Mouse (Mus musculus) layer of hippocampus, adult 2 months (tissue): Measurements from ENCODE around the gene Arl2bp. TPM values are rescaled to one million over a fixed set of nuclear protein-coding genes. Genes with fewer than 3 reads are reported as not detected.

Experiments
- DNase-seq, 2 experiments: peaks; one replicate each; pipeline ENCODE4 v3.0.0; 2022; ENCODE audit warnings: low spot score in 2 of 2
- H3K27ac ChIP-seq: fragments of 200-600 bp; 2 replicates; pipeline ENCODE4 v1.8.1; 2022
- H3K4me3 ChIP-seq: fragments of 200-600 bp; 2 replicates; pipeline ENCODE4 v1.8.1; 2022; ENCODE audit warnings: mild to moderate bottlenecking
- CTCF ChIP-seq: fragments of 200-600 bp; conservative IDR thresholded peaks from 2 replicates; pipeline ENCODE4 v1.8.1; 2022; ENCODE audit warnings: antibody characterized with exemption, mild to moderate bottlenecking, moderate library complexity
- total RNA-seq, 2 experiments: library from RNA; stranded (reverse); gene quantifications; 2 replicates each; pipeline ENCODE4 v1.2.3; 2021

Arl2bp gene
- total RNA-seq, 2 experiments from 2014 or later: 145 to 147 TPM

GRCm38 (mm10) chr8:94674384-94674783 lies 8.0 kb downstream of the Arl2bp start:
- TF ChIP-seq CTCF: no peak
- no peak overlapping the region for H3K4me3 ChIP-seq

GRCm38 (mm10) chr8:94675923-94676322 lies 9.5 kb downstream of the Arl2bp start:
- Histone ChIP-seq H3K27ac (peak overlapping the region; percentile 92; the same call in 1 of the 2 replicates), H3K4me3 (no peak overlapping the region)
- no peak for TF ChIP-seq CTCF
- no peak for DNase-seq

More at GRCm38 (mm10) chr8:94674384-94674783, 8.0 kb downstream of the Arl2bp start:
- DNase-seq: no peak
- peak overlapping the region; percentile 77 for H3K27ac ChIP-seq

GRCm38 (mm10) chr8:94678582-94678981 lies 12.2 kb downstream of the Arl2bp start:
- no peak overlapping the region; the same call in 1 of the 2 replicates for H3K4me3 ChIP-seq
- no peak for TF ChIP-seq CTCF
- peak; percentile 41 to 67 for DNase-seq
- peak overlapping the region; percentile 92 for H3K27ac ChIP-seq

- Histone ChIP-seq H3K27ac (peak overlapping the region; percentile 92; the same call in 1 of the 2 replicates), H3K4me3 (no peak overlapping the region)
- peak; percentile 55 for TF ChIP-seq CTCF
- DNase-seq: no peak
Observed at GRCm38 (mm10) chr8:94680414-94680813, 14.0 kb downstream of the Arl2bp start.

- Histone ChIP-seq H3K27ac (peak overlapping the region; percentile 83), H3K4me3 (no peak overlapping the region)
- no peak for DNase-seq
- TF ChIP-seq CTCF: no peak
Observed at GRCm38 (mm10) chr8:94682732-94683524, 16.5 kb downstream of the Arl2bp start.

GRCm38 (mm10) chr8:94684287-94684686 lies 17.9 kb downstream of the Arl2bp start:
- Histone ChIP-seq H3K27ac (peak overlapping the region; percentile 83), H3K4me3 (no peak overlapping the region)
- DNase-seq: no peak
- TF ChIP-seq CTCF: no peak

- TF ChIP-seq CTCF: no peak
- peak overlapping the region; percentile 57 for H3K27ac ChIP-seq
- H3K4me3 ChIP-seq: no peak overlapping the region
- DNase-seq: no peak
Observed at GRCm38 (mm10) chr8:94685953-94686352, 19.6 kb downstream of the Arl2bp start.

- no peak for TF ChIP-seq CTCF
- peak overlapping the region; percentile 67 for H3K27ac ChIP-seq
- no peak for DNase-seq
- peak overlapping the region; percentile 34 for H3K4me3 ChIP-seq
Observed at GRCm38 (mm10) chr8:94694701-94695100, 28.3 kb downstream of the Arl2bp start.

- Histone ChIP-seq H3K27ac (peak overlapping the region; percentile 89), H3K4me3 (peak overlapping the region; percentile 62)
- TF ChIP-seq CTCF: no peak
- no peak for DNase-seq
Observed at GRCm38 (mm10) chr8:94695341-94695993, 29.1 kb downstream of the Arl2bp start.

- no peak for TF ChIP-seq CTCF
- H3K4me3 ChIP-seq: peak within 1 kb of the TSS; percentile 62
- DNase-seq: peak in 1 of 2 experiments; percentile 51
- H3K27ac ChIP-seq: peak within 1 kb of the TSS; percentile 89
Observed at GRCm38 (mm10) chr8:94695994-94696384, 29.6 kb downstream of the Arl2bp start, which contains the start of gene Pllp. Gene Pllp, minus strand, starts transcription at chr8:94696278.

GRCm38 (mm10) chr8:94696566-94696965 lies 30.2 kb downstream of the Arl2bp start:
- Histone ChIP-seq H3K4me3 (peak overlapping the region; percentile 62), H3K27ac (no peak overlapping the region; the same call in 1 of the 2 replicates)
- peak in 1 of 2 experiments; percentile 7 for DNase-seq
- no peak for TF ChIP-seq CTCF

GRCm38 (mm10) chr8:94697956-94698355 lies 31.6 kb downstream of the Arl2bp start:
- H3K27ac ChIP-seq: no peak overlapping the region
- H3K4me3 ChIP-seq: no peak overlapping the region
- DNase-seq: no peak
- no peak for TF ChIP-seq CTCF

- Histone ChIP-seq H3K27ac (peak overlapping the region; percentile 70), H3K4me3 (no peak overlapping the region)
- DNase-seq: peak; percentile 51 to 57
- no peak for TF ChIP-seq CTCF
Observed at GRCm38 (mm10) chr8:94699366-94699765, 33.0 kb downstream of the Arl2bp start.
